Mouse (Mus musculus) embryo, embryonic 9.5 days (tissue): ENCODE measurements around the gene Chrd.

ENCODE experiments used
- DNase-seq: peaks from one replicate; pipeline ENCODE4 v3.0.0-alpha.2; 2017; ENCODE audit errors: extremely low spot score

The Chrd gene

GRCm38 (mm10) chr16:20710370-20710769 is 22.6 kb upstream of the Chrd start:
- DNase-seq: no peak

- no peak for DNase-seq
Measured at GRCm38 (mm10) chr16:20710810-20711209, 22.1 kb upstream of the Chrd start.

DNA sequence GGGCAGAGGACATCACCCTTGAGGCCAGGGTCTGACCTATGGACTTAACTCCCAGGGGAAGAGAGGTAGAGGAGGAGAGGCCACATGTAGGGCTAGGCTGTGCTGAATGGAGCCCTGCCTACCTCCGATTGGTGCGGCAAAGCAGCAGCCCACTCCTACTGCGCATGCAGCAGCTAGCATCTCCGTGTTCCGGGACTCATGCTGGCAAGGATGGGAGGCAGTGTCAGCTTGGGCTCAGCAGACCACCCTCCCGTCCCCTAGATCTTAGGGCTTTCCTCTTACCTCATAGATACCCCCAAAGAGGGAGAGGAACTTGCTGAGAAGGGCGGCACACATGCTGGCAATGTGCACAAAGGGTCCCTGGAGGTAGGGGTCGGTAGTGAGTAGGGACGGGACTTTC is 20.7 kb upstream of the Chrd start:
- no peak for DNase-seq

- DNase-seq: no peak
Measured at GRCm38 (mm10) chr16:20712889-20713288, 20.0 kb upstream of the Chrd start.

DNA sequence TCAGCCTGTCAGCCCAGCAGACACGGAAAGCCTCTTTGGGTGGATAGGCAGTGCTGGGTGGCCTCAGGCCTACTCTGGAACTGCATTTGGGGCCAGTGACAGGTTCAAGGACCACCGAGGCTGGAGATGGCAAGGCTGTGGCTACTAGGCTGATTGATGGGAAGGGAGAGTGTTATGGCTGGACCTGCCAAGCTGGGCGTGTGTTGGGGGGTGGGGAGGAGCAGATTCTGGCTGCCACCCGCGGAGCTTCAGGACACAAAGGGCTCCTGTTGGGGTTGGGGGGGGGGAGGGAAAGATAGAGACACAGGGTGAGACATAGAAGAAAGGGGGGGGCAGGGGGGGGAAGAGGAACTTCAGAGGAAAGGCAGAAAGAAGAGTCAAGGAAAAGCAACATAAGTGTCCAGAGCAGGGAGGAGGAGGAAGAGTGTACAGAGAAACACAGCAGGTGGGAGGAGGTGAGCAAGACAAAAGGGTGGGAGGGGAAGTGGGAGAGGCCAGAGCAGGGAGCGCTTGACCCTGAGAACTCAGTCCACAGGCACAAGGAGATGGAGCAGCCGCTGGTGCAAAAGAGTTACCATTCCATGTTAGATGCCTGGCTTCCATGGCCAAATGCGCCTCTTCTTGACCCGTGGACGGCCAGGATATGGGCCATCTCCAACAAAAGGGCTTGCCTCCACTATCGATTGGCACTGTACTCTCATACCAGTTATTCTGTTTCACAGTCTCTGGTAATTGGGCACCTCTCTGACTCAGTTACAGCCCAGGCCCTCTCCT is 18.4 kb upstream of the Chrd start:
- DNase-seq: no peak

GRCm38 (mm10) chr16:20715161-20715560 is 17.8 kb upstream of the Chrd start:
- no peak for DNase-seq

- no peak for DNase-seq
Measured at GRCm38 (mm10) chr16:20715566-20715965, 17.4 kb upstream of the Chrd start.

DNA sequence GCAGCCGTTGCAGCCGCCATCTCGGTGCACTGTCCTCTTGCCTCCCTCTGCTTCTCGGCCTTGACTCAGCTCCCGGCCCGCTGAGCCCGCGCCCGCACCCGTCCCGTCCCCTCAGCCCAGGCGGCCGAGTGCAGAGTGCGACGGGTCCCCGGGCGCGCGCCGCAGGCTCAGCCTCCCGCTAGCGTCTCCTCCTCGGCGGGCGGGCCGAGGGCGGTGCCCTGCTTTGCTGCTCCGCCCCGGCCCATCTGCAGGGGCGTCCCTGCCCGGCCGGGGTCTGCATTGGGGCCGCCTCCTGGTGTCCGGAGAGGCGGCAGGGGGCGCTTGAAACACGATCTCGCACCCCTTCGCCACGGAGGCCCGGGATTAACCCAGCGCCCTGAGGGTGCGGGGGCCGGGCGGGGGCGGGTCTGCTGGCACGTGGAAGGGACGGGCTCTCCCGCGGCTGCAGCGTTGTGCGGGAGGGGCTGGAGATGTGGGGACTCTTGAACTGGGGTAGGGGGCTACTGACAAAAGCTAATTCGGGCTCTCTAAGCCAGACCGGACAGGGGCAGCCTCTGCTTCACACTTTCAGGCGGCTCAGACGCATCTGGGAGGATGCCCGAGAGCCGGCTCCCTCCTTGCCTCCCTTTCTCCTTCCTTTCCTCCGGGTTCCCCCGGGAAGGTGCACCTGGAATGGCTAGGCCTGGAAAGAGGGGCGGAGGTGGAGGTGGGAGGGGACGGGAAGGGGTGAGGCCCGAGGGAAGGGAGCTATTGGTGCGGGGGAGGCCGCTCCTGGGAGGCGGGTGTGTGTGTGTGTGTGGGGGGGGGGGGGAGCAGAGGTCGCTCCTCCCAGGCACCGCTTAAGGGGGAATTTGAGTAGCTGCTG is 16.7 kb upstream of the Chrd start:
- peak; percentile 92 for DNase-seq

GRCm38 (mm10) chr16:20716841-20717180 is 16.1 kb upstream of the Chrd start:
- no peak for DNase-seq

GRCm38 (mm10) chr16:20717181-20717977 is 15.5 kb upstream of the Chrd start, which contains the start of the genes Polr2h and Clcn2:
Gene Polr2h, plus strand, starts transcription at chr16:20717665.
Gene Clcn2, minus strand, starts transcription at chr16:20717746.
- peak; percentile 93 for DNase-seq

DNA sequence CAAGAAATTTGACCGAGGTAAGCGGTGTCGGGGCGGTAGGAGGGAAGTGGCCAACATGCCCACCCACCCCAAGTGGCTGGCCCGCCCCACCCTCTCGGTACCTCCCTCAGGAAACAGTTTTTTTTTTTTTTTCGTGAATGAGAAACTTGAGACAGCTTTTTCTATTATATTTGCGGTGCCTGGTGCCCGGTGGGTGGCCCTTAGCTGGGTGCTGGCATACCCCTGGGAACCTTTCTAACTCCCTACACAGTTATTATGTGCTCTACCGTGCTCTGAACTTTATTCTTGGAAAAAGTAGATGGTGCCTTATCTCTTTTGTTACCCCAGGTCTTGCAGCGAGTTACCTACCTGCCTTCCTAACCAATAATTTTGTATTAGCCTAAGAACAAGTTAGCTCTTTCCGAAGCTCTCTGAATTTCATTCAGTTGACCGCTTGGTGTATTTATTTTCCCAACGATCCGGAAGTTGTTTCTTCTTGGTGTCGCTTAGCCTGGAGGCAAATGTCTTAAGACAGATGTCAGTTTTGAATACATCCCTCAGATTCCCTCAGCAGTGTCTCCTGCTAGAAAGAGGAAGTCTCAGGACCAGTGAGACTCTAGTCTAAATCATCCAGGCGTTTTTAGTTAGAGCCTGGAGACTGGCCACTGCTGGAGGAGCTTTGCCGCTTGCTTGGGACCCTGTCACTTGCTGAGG is 14.8 kb upstream of the Chrd start:
- DNase-seq: no peak

DNA sequence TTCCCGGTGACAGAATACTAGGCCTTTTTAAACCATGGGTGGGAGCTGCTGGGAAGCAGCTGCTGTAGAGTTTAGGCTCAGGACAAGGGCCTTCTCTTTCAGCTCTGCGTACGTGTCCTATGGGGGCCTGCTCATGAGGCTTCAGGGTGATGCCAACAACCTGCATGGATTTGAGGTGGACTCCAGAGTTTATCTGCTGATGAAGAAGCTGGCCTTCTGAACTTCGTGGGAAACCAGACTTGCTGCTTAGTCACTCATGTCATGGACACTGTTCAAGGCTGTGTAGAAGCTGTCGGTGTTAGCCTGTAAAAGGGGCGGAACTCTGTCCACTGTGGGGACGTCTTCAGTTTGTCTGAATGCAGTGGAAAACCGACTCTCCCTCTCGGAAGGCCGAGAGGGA is 11.1 kb upstream of the Chrd start:
- DNase-seq: no peak

DNA sequence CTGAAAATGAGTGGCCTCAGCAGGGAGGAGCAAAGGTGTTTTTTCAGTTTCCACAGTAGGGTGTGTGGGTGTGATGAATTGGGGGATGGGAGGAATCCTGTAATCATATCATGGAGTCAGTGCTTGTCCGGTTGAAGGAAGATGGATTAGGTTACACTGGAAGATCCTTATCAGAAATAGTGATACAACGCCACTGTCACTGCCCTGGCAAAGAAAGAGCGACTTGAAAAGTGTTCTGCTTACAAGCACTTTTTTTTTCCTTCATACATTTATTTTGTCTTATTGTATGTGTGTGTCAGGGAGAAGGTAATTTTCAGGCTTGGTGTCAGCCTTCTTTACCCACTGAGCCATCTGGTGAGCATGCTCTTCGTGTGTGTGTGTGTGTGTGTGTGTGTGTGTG is 10.2 kb upstream of the Chrd start:
- no peak for DNase-seq

DNA sequence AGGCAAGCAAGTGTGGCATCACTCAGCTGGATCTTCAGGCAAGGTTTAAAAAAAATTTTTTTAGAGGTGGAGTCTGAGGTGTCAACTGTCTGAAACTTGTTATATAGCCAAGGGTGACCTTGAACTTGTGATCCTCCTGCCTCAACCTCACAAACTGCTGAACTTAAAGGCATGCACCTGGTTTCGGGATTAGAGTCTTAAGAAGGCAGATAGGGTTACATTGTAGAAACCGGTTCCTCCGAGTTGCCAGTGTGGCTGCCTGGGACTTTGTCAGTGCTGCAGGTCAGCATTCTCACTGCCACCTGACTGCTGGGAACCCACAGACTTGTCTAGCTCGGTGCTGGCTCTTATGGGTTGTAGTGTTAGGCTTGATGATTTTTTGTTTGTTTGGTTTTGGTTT is 9.7 kb upstream of the Chrd start:
- no peak for DNase-seq

- DNase-seq: peak; percentile 62
Measured at GRCm38 (mm10) chr16:20724338-20724748, 8.6 kb upstream of the Chrd start.

- DNase-seq: no peak
Measured at GRCm38 (mm10) chr16:20725321-20725720, 7.6 kb upstream of the Chrd start.

- no peak for DNase-seq
Measured at GRCm38 (mm10) chr16:20725750-20726149, 7.2 kb upstream of the Chrd start.

GRCm38 (mm10) chr16:20726384-20726783 is 6.5 kb upstream of the Chrd start:
- DNase-seq: no peak

DNA sequence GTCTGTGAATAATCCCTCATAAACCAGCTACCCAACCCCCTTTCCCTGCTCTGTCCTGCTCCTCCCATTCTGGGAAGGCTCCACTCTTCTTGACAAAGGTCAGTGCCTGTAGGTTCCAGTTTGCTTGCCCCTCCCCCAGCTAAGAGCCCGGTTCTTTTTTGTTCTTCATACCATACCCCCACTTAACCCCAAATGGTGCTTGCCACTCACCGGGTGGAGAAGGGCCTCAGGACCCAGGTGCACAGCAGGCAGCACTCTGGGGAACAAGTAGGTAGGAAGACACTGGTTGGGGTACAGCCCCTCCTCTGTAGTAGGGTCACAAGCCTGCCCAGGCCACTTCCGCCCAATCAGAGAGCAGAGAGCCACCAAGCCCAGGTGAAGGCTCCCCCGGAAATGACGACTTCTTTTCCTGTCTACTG is 2.6 kb upstream of the Chrd start:
- DNase-seq: no peak

- DNase-seq: no peak
Measured at GRCm38 (mm10) chr16:20731688-20732087, 1.2 kb upstream of the Chrd start.

DNA sequence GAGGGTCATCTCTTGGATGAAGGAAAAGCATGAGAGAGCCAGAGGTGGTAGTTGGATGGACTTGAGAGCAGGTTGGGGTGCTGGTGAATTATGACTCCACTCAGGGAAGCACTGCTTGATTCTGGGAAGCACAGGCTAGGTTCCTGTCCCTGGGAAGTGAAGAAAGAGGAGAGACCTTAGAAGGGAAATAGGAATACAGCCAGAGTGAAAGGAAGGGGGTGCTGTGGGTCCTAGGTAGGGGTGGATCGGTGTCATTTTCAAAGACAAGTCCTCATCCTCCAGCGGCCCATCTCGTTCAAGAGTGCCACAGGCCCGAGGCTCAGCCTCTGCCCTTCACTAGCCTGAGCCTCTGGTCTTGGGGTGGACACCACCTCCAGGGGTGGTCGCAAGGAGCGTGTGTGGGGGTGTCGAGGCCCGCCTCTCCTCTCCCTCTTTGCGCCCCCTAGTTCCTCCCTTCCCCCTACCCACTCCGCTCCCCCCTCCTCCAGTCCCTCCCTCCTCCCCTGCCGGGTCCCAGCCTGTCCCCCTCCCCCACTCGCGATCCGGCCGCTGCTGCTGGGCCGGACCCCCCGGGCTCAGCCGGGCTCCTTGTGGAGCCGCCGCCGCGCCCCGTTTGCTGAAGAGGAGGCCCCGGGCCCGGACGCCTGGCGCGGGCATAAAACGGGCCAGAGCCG is 539 bp upstream of the Chrd start:
- DNase-seq: peak; percentile 73
